Mouse (Mus musculus) heart, embryonic 15.5 days (tissue): ENCODE measurements around the gene Jsrp1. TPM values are rescaled to one million over a fixed set of nuclear protein-coding genes. Genes with fewer than 3 reads are reported as not detected.

Experiments
- ATAC-seq: fragments of 200-750 bp; cut with Nextera tagmentation; replicated peaks from 2 replicates; pipeline ENCODE4 v1.8.0; 2017; ENCODE audit warnings: low read depth, moderate TSS enrichment; ENCODE audit not compliant: insufficient number of reproducible peaks, insufficient read depth, low FRiP score
- H3K27ac ChIP-seq: fragments of 300-500 bp; sonication (generic); 2 replicates; pipeline ENCODE4 v1.5.1; 2015; ENCODE audit warnings: mild to moderate bottlenecking, inconsistent platforms
- H3K27me3 ChIP-seq: fragments of 300-500 bp; sonication (generic); 2 replicates; pipeline ENCODE4 v1.6.1; 2015; ENCODE audit warnings: inconsistent platforms
- H3K36me3 ChIP-seq: fragments of 300-500 bp; sonication (generic); 2 replicates; pipeline ENCODE4 v1.6.1; 2015; ENCODE audit warnings: mild to moderate bottlenecking, inconsistent platforms
- H3K4me1 ChIP-seq: fragments of 300-500 bp; sonication (generic); replicated peaks from 2 replicates; pipeline ENCODE4 v1.6.1; 2015; ENCODE audit warnings: inconsistent platforms
- H3K4me2 ChIP-seq: fragments of 300-500 bp; sonication (generic); 2 replicates; pipeline ENCODE4 v1.6.1; 2015; ENCODE audit warnings: inconsistent platforms, mild to moderate bottlenecking, moderate library complexity
- H3K4me3 ChIP-seq: fragments of 300-500 bp; sonication (generic); 2 replicates; pipeline ENCODE4 v1.5.1; 2015; ENCODE audit warnings: mild to moderate bottlenecking, inconsistent platforms
- H3K9ac ChIP-seq: fragments of 300-500 bp; sonication (generic); 2 replicates; pipeline ENCODE4 v1.6.1; 2015; ENCODE audit warnings: mild to moderate bottlenecking, inconsistent platforms
- H3K9me3 ChIP-seq: fragments of 300-500 bp; sonication (generic); replicated peaks from 2 replicates; pipeline ENCODE4 v1.6.1; 2016; ENCODE audit warnings: inconsistent platforms
- WGBS: fragments of 180-500 bp; shearing (Covaris S2); methylation state at CpG from one replicate; pipeline ENCODE4 v1.1.7; 2015; ENCODE audit warnings: mixed read lengths; 5-methylcytosine and 5-hydroxymethylcytosine counted together
- polyA plus RNA-seq: library from polyadenylated mRNA; unstranded; fragments of >200 nt; fragmentation: Nextera tagmentation; extraction: Ambion mirVana; gene quantifications from 2 replicates; pipeline ENCODE4 v1.2.1, GENCODE M21; 2015

The Jsrp1 gene
- polyA plus RNA-seq, 1 experiment from 2014 or later = 5.1 TPM

GRCm38 (mm10) chr10:80845055-80845693 lies 31.9 kb upstream of the Jsrp1 start:
- no peak for ATAC-seq
- Histone ChIP-seq H3K27ac (no peak overlapping the region), H3K4me2 (no peak overlapping the region), H3K9ac (no peak overlapping the region), H3K27me3 (peaks cover 50% of the 10 kb centered on the region), H3K36me3 (no peaks in the 10 kb centered on the region), H3K4me3 (no peak overlapping the region), H3K9me3 (no peaks in the 10 kb centered on the region), H3K4me1 (peaks cover 33% of the 10 kb centered on the region)
- 50% methylated on average over 8 of the region's 8 CpGs for WGBS

- no peak within 1 kb of the TSS for H3K27ac ChIP-seq
- H3K4me1 ChIP-seq = peaks cover 31% of the 10 kb centered on the region
- peak within 1 kb of the TSS; percentile 85 for H3K4me2 ChIP-seq
- H3K27me3 ChIP-seq = peaks cover 50% of the 10 kb centered on the region
- no peaks in the 10 kb centered on the region for H3K36me3 ChIP-seq
- no peak for ATAC-seq
- WGBS = 5% methylated on average over 51 of the region's 51 CpGs
- no peaks in the 10 kb centered on the region for H3K9me3 ChIP-seq
- peak within 1 kb of the TSS; percentile 50 for H3K4me3 ChIP-seq
- peak within 1 kb of the TSS; percentile 41; the same call in 1 of the 2 replicates for H3K9ac ChIP-seq
Measured at GRCm38 (mm10) chr10:80843931-80844547, 30.7 kb upstream of the Jsrp1 start, which contains the start of gene Lingo3. Gene Lingo3 (minus strand): TSS chr10:80844039.

- no peak for ATAC-seq
- Histone ChIP-seq H3K9ac (peak overlapping the region; percentile 41; the same call in 1 of the 2 replicates), H3K4me2 (peak overlapping the region; percentile 85), H3K27ac (no peak overlapping the region), H3K36me3 (no peaks in the 10 kb centered on the region), H3K4me3 (peak overlapping the region; percentile 50), H3K27me3 (peaks cover 50% of the 10 kb centered on the region), H3K9me3 (no peaks in the 10 kb centered on the region), H3K4me1 (peaks cover 28% of the 10 kb centered on the region)
- 10% methylated on average over 32 of the region's 32 CpGs for WGBS
Measured at GRCm38 (mm10) chr10:80843087-80843930, 30.0 kb upstream of the Jsrp1 start.

GRCm38 (mm10) chr10:80842334-80842733 lies 29.0 kb upstream of the Jsrp1 start:
- H3K4me3 ChIP-seq = no peak overlapping the region
- no peaks in the 10 kb centered on the region for H3K9me3 ChIP-seq
- WGBS = 78% methylated on average over 15 of the region's 15 CpGs
- peaks cover 50% of the 10 kb centered on the region for H3K27me3 ChIP-seq
- H3K36me3 ChIP-seq = no peaks in the 10 kb centered on the region
- H3K27ac ChIP-seq = no peak overlapping the region
- H3K4me2 ChIP-seq = no peak overlapping the region
- peaks cover 36% of the 10 kb centered on the region for H3K4me1 ChIP-seq
- ATAC-seq = no peak
- H3K9ac ChIP-seq = no peak overlapping the region

- Histone ChIP-seq H3K4me1 (peaks cover 42% of the 10 kb centered on the region), H3K4me2 (no peak overlapping the region), H3K27ac (no peak overlapping the region), H3K9ac (no peak overlapping the region), H3K4me3 (no peak overlapping the region), H3K9me3 (no peaks in the 10 kb centered on the region), H3K36me3 (no peaks in the 10 kb centered on the region), H3K27me3 (peaks cover 55% of the 10 kb centered on the region)
- ATAC-seq = no peak
- 75% methylated on average over 2 of the region's 2 CpGs for WGBS
Measured at GRCm38 (mm10) chr10:80841685-80842084, 28.4 kb upstream of the Jsrp1 start.

GRCm38 (mm10) chr10:80839848-80840247 lies 26.6 kb upstream of the Jsrp1 start:
- WGBS = 60% methylated on average over 6 of the region's 6 CpGs
- Histone ChIP-seq H3K27ac (no peak overlapping the region), H3K9me3 (no peaks in the 10 kb centered on the region), H3K36me3 (no peaks in the 10 kb centered on the region), H3K27me3 (peaks cover 63% of the 10 kb centered on the region), H3K4me3 (no peak overlapping the region), H3K9ac (no peak overlapping the region), H3K4me1 (peaks cover 42% of the 10 kb centered on the region), H3K4me2 (no peak overlapping the region)
- ATAC-seq = no peak

GRCm38 (mm10) chr10:80838346-80838912 lies 25.1 kb upstream of the Jsrp1 start:
- Histone ChIP-seq H3K36me3 (no peaks in the 10 kb centered on the region), H3K4me1 (peaks cover 33% of the 10 kb centered on the region), H3K4me2 (no peak overlapping the region), H3K9ac (no peak overlapping the region), H3K27ac (peak overlapping the region; percentile 69), H3K9me3 (no peaks in the 10 kb centered on the region), H3K4me3 (no peak overlapping the region), H3K27me3 (peaks cover 63% of the 10 kb centered on the region)
- ATAC-seq = peak; percentile 14; the same call in 1 of the 2 replicates
- WGBS = 58% methylated on average over 2 of the region's 2 CpGs

- Histone ChIP-seq H3K36me3 (no peaks in the 10 kb centered on the region), H3K9ac (no peak overlapping the region), H3K27me3 (peaks cover 59% of the 10 kb centered on the region), H3K4me1 (peaks cover 31% of the 10 kb centered on the region), H3K4me3 (no peak overlapping the region), H3K27ac (peak overlapping the region; percentile 69), H3K9me3 (no peaks in the 10 kb centered on the region), H3K4me2 (no peak overlapping the region)
- peak; percentile 64; the same call in 1 of the 2 replicates for ATAC-seq
- 18% methylated on average over 2 of the region's 2 CpGs for WGBS
Measured at GRCm38 (mm10) chr10:80837827-80838226, 24.5 kb upstream of the Jsrp1 start.

- Histone ChIP-seq H3K9ac (no peak overlapping the region), H3K36me3 (no peaks in the 10 kb centered on the region), H3K9me3 (no peaks in the 10 kb centered on the region), H3K4me3 (no peak overlapping the region), H3K27ac (no peak overlapping the region), H3K4me1 (peaks cover 31% of the 10 kb centered on the region), H3K4me2 (peak overlapping the region; percentile 15; the same call in 1 of the 2 replicates), H3K27me3 (peaks cover 51% of the 10 kb centered on the region)
- no peak for ATAC-seq
- 36% methylated on average over 7 of the region's 7 CpGs for WGBS
Measured at GRCm38 (mm10) chr10:80836949-80837379, 23.7 kb upstream of the Jsrp1 start.

- H3K27me3 ChIP-seq = peaks cover 42% of the 10 kb centered on the region
- ATAC-seq = no peak
- H3K4me3 ChIP-seq = no peak overlapping the region
- peaks cover 5% of the 10 kb centered on the region; the same call in 1 of the 2 replicates for H3K36me3 ChIP-seq
- H3K27ac ChIP-seq = no peak overlapping the region
- peaks cover 40% of the 10 kb centered on the region for H3K4me1 ChIP-seq
- H3K9ac ChIP-seq = no peak overlapping the region
- WGBS = 57% methylated on average over 30 of the region's 30 CpGs
- no peaks in the 10 kb centered on the region for H3K9me3 ChIP-seq
- H3K4me2 ChIP-seq = no peak overlapping the region
Measured at GRCm38 (mm10) chr10:80835617-80836016, 22.3 kb upstream of the Jsrp1 start.

- peaks cover 54% of the 10 kb centered on the region for H3K4me1 ChIP-seq
- H3K27ac ChIP-seq = no peak overlapping the region
- WGBS = 66% methylated on average over 7 of the region's 7 CpGs
- no peak overlapping the region for H3K9ac ChIP-seq
- no peak for ATAC-seq
- H3K27me3 ChIP-seq = peaks cover 40% of the 10 kb centered on the region
- no peak overlapping the region for H3K4me2 ChIP-seq
- no peak overlapping the region for H3K4me3 ChIP-seq
- H3K36me3 ChIP-seq = peaks cover 19% of the 10 kb centered on the region
- no peaks in the 10 kb centered on the region for H3K9me3 ChIP-seq
Measured at GRCm38 (mm10) chr10:80832818-80833217, 19.5 kb upstream of the Jsrp1 start.
